Mouse (Mus musculus): ENCODE data around the gene Fam213a. TPM values are rescaled to one million over a fixed set of nuclear protein-coding genes. Genes with fewer than 3 reads are reported as not detected.

Gene Fam213a
- polyA plus RNA-seq, 1 experiment from 2014 or later, result 36.6 TPM

GRCm38 (mm10) chr14:40999904-41000645 is 13.5 kb downstream of the Fam213a start:
- peaks cover 37% of the 10 kb centered on the region for H3K4me1 ChIP-seq

GRCm38 (mm10) chr14:40996171-40996570 is 17.4 kb downstream of the Fam213a start:
- Histone ChIP-seq H3K27ac (replicated peaks) (no peak overlapping the region), H3K36me3 (replicated peaks) (peaks cover 27% of the 10 kb centered on the region), H3K9me3 (no peaks in the 10 kb centered on the region), H3K27me3 (replicated peaks; ENCODE audit: low read depth, poor library complexity, severe bottlenecking) (no peaks in the 10 kb centered on the region), H3K4me3 (no peak overlapping the region), H3K4me1 (peaks cover 12% of the 10 kb centered on the region)
- 85% methylated on average over 3 of the region's 3 CpGs for WGBS
- no peak for DNase-seq (ENCODE audit: low spot score)

More at GRCm38 (mm10) chr14:40999904-41000645, 13.5 kb downstream of the Fam213a start:
- Histone ChIP-seq H3K9me3 (no peaks in the 10 kb centered on the region), H3K27me3 (replicated peaks; ENCODE audit: low read depth, poor library complexity, severe bottlenecking) (peaks cover 16% of the 10 kb centered on the region), H3K4me3 (no peak overlapping the region), H3K27ac (replicated peaks) (0 out of 2 replicates have a peak overlapping the region, but pooled peaks have one; percentile 48), H3K36me3 (replicated peaks) (peaks cover 22% of the 10 kb centered on the region)
- 80% methylated on average over 7 of the region's 7 CpGs for WGBS
- DNase-seq (ENCODE audit: low spot score), result no peak

- no peaks in the 10 kb centered on the region for H3K9me3 ChIP-seq
- WGBS, result 80% methylated on average over 6 of the region's 6 CpGs
- H3K4me3 ChIP-seq, result no peak overlapping the region
- H3K27ac ChIP-seq (replicated peaks), result no peak overlapping the region
- peaks cover 15% of the 10 kb centered on the region; the same call in 1 of the 2 replicates for H3K36me3 ChIP-seq (replicated peaks)
- H3K27me3 ChIP-seq (replicated peaks; ENCODE audit: low read depth, poor library complexity, severe bottlenecking), result no peaks in the 10 kb centered on the region
- DNase-seq (ENCODE audit: low spot score), result no peak
- H3K4me1 ChIP-seq, result no peaks in the 10 kb centered on the region
Observed at GRCm38 (mm10) chr14:40992464-40992863, 21.1 kb downstream of the Fam213a start.

GRCm38 (mm10) chr14:40988780-40989179 is 24.8 kb downstream of the Fam213a start:
- no peaks in the 10 kb centered on the region for H3K4me1 ChIP-seq
- no peak for DNase-seq (ENCODE audit: low spot score)
- 88% methylated on average over 5 of the region's 5 CpGs for WGBS
- H3K9me3 ChIP-seq, result no peaks in the 10 kb centered on the region
- no peak overlapping the region for H3K27ac ChIP-seq (replicated peaks)
- no peaks in the 10 kb centered on the region for H3K27me3 ChIP-seq (replicated peaks; ENCODE audit: low read depth, poor library complexity, severe bottlenecking)
- H3K36me3 ChIP-seq (replicated peaks), result no peaks in the 10 kb centered on the region
- no peak overlapping the region for H3K4me3 ChIP-seq

GRCm38 (mm10) chr14:40987184-40987583 is 26.4 kb downstream of the Fam213a start:
- H3K27ac ChIP-seq (replicated peaks), result no peak overlapping the region
- no peak overlapping the region for H3K4me3 ChIP-seq
- H3K27me3 ChIP-seq (replicated peaks; ENCODE audit: low read depth, poor library complexity, severe bottlenecking), result no peaks in the 10 kb centered on the region
- H3K36me3 ChIP-seq (replicated peaks), result no peaks in the 10 kb centered on the region
- no peak for DNase-seq (ENCODE audit: low spot score)
- no peaks in the 10 kb centered on the region for H3K9me3 ChIP-seq
- 80% methylated on average over 2 of the region's 2 CpGs for WGBS
- no peaks in the 10 kb centered on the region for H3K4me1 ChIP-seq

- Histone ChIP-seq H3K4me1 (no peaks in the 10 kb centered on the region), H3K9me3 (no peaks in the 10 kb centered on the region), H3K36me3 (replicated peaks) (no peaks in the 10 kb centered on the region), H3K4me3 (no peak overlapping the region), H3K27ac (replicated peaks) (no peak overlapping the region), H3K27me3 (replicated peaks; ENCODE audit: low read depth, poor library complexity, severe bottlenecking) (no peaks in the 10 kb centered on the region)
- DNase-seq (ENCODE audit: low spot score), result no peak
- whole genome bisulfite sequencing, result 90% methylated on average over 4 of the region's 4 CpGs
Observed at GRCm38 (mm10) chr14:40985635-40986034, 28.0 kb downstream of the Fam213a start.

GRCm38 (mm10) chr14:40979723-40980122 is 33.9 kb downstream of the Fam213a start:
- no peak overlapping the region for H3K4me3 ChIP-seq
- WGBS, result 73% methylated on average over 1 of the region's 1 CpGs
- H3K27me3 ChIP-seq (replicated peaks; ENCODE audit: low read depth, poor library complexity, severe bottlenecking), result no peaks in the 10 kb centered on the region
- H3K27ac ChIP-seq (replicated peaks), result 0 out of 2 replicates have a peak overlapping the region, but pooled peaks have one; percentile 15
- H3K36me3 ChIP-seq (replicated peaks), result no peaks in the 10 kb centered on the region
- peaks cover 4% of the 10 kb centered on the region; the same call in 1 of the 2 replicates for H3K4me1 ChIP-seq
- no peak for DNase-seq (ENCODE audit: low spot score)
- H3K9me3 ChIP-seq, result no peaks in the 10 kb centered on the region

GRCm38 (mm10) chr14:40979002-40979401 is 34.6 kb downstream of the Fam213a start:
- no peaks in the 10 kb centered on the region for H3K9me3 ChIP-seq
- no peak for DNase-seq (ENCODE audit: low spot score)
- WGBS, result 48% methylated on average over 4 of the region's 4 CpGs
- H3K27me3 ChIP-seq (replicated peaks; ENCODE audit: low read depth, poor library complexity, severe bottlenecking), result no peaks in the 10 kb centered on the region
- peaks cover 4% of the 10 kb centered on the region; the same call in 1 of the 2 replicates for H3K4me1 ChIP-seq
- H3K36me3 ChIP-seq (replicated peaks), result no peaks in the 10 kb centered on the region
- no peak overlapping the region for H3K27ac ChIP-seq (replicated peaks)
- no peak overlapping the region for H3K4me3 ChIP-seq

- Histone ChIP-seq H3K4me1 (peaks cover 4% of the 10 kb centered on the region; the same call in 1 of the 2 replicates), H3K9me3 (no peaks in the 10 kb centered on the region), H3K36me3 (replicated peaks) (no peaks in the 10 kb centered on the region), H3K27ac (replicated peaks) (no peak overlapping the region), H3K27me3 (replicated peaks; ENCODE audit: low read depth, poor library complexity, severe bottlenecking) (no peaks in the 10 kb centered on the region), H3K4me3 (no peak overlapping the region)
- peak; percentile 71 for DNase-seq (ENCODE audit: low spot score)
- WGBS, result 77% methylated on average over 6 of the region's 6 CpGs
Observed at GRCm38 (mm10) chr14:40975127-40975721, 38.4 kb downstream of the Fam213a start.

GRCm38 (mm10) chr14:40968051-40968450 is 45.5 kb downstream of the Fam213a start:
- 0 out of 2 replicates have a peak, but pooled peaks cover under 1% of the 10 kb centered on the region for H3K36me3 ChIP-seq (replicated peaks)
- no peak overlapping the region for H3K27ac ChIP-seq (replicated peaks)
- H3K4me3 ChIP-seq, result peak overlapping the region; percentile 87
- H3K9me3 ChIP-seq, result no peaks in the 10 kb centered on the region
- peaks cover 14% of the 10 kb centered on the region for H3K27me3 ChIP-seq (replicated peaks; ENCODE audit: low read depth, poor library complexity, severe bottlenecking)
- DNase-seq (ENCODE audit: low spot score), result no peak
- H3K4me1 ChIP-seq, result peaks cover 37% of the 10 kb centered on the region
- 87% methylated on average over 2 of the region's 2 CpGs for whole genome bisulfite sequencing

GRCm38 (mm10) chr14:40967598-40967900 is 46.0 kb downstream of the Fam213a start:
- DNase-seq (ENCODE audit: low spot score), result no peak
- H3K27ac ChIP-seq (replicated peaks), result peak overlapping the region; percentile 95
- H3K4me1 ChIP-seq, result peaks cover 42% of the 10 kb centered on the region
- H3K9me3 ChIP-seq, result no peaks in the 10 kb centered on the region
- peaks cover 14% of the 10 kb centered on the region for H3K27me3 ChIP-seq (replicated peaks; ENCODE audit: low read depth, poor library complexity, severe bottlenecking)
- WGBS, result 5% methylated on average over 6 of the region's 6 CpGs
- peak overlapping the region; percentile 87 for H3K4me3 ChIP-seq
- H3K36me3 ChIP-seq (replicated peaks), result 0 out of 2 replicates have a peak, but pooled peaks cover 4% of the 10 kb centered on the region

- DNase-seq (ENCODE audit: low spot score), result peak; percentile 99
- peaks cover 14% of the 10 kb centered on the region for H3K27me3 ChIP-seq (replicated peaks; ENCODE audit: low read depth, poor library complexity, severe bottlenecking)
- under 1% methylated on average over 56 of the region's 62 CpGs for WGBS
- no peaks in the 10 kb centered on the region for H3K9me3 ChIP-seq
- H3K27ac ChIP-seq (replicated peaks), result peak overlapping the region; percentile 95
- H3K36me3 ChIP-seq (replicated peaks), result 0 out of 2 replicates have a peak, but pooled peaks cover 4% of the 10 kb centered on the region
- H3K4me1 ChIP-seq, result peaks cover 47% of the 10 kb centered on the region
- peak overlapping the region; percentile 87 for H3K4me3 ChIP-seq
Observed at GRCm38 (mm10) chr14:40966862-40967597, 46.6 kb downstream of the Fam213a start.
